Mouse (Mus musculus): Measurements from ENCODE around the gene Csnk1e. TPM values are rescaled to one million over a fixed set of nuclear protein-coding genes. Genes with fewer than 3 reads are reported as not detected.

Csnk1e gene
- total RNA-seq, 2 experiments from 2014 or later, result 69.2 to 80.6 TPM

GRCm38 (mm10) chr15:79400134-79400974 lies 55.0 kb downstream of the Csnk1e start:
- peak in 1 of 2 experiments; percentile 21 for DNase-seq (ENCODE audit: low spot score in 2 of 2)

- DNase-seq (ENCODE audit: low spot score in 2 of 2), result peak in 1 of 2 experiments; percentile 15
Measured at GRCm38 (mm10) chr15:79399231-79400052, 55.9 kb downstream of the Csnk1e start.

GRCm38 (mm10) chr15:79396736-79397135 lies 58.6 kb downstream of the Csnk1e start:
- peak in 1 of 2 experiments; percentile 36 for DNase-seq (ENCODE audit: low spot score in 2 of 2)

GRCm38 (mm10) chr15:79395281-79395680 lies 60.1 kb downstream of the Csnk1e start:
- no peak for DNase-seq (ENCODE audit: low spot score in 2 of 2)

- no peak for DNase-seq (ENCODE audit: low spot score in 2 of 2)
Measured at GRCm38 (mm10) chr15:79394842-79395241, 60.5 kb downstream of the Csnk1e start.

- no peak for DNase-seq (ENCODE audit: low spot score in 2 of 2)
Measured at GRCm38 (mm10) chr15:79393101-79393500, 62.3 kb downstream of the Csnk1e start.

- DNase-seq (ENCODE audit: low spot score in 2 of 2), result no peak
Measured at GRCm38 (mm10) chr15:79392527-79392926, 62.8 kb downstream of the Csnk1e start.

- DNase-seq (ENCODE audit: low spot score in 2 of 2), result peak in 1 of 2 experiments; percentile 62
Measured at GRCm38 (mm10) chr15:79391447-79392093, 63.8 kb downstream of the Csnk1e start.

- DNase-seq (ENCODE audit: low spot score in 2 of 2), result peak; percentile 52 to 55
Measured at GRCm38 (mm10) chr15:79390434-79390833, 64.9 kb downstream of the Csnk1e start.

GRCm38 (mm10) chr15:79388171-79388570 lies 67.2 kb downstream of the Csnk1e start:
- DNase-seq (ENCODE audit: low spot score in 2 of 2), result no peak

- no peak for DNase-seq (ENCODE audit: low spot score in 2 of 2)
Measured at GRCm38 (mm10) chr15:79387611-79388010, 67.8 kb downstream of the Csnk1e start.

GRCm38 (mm10) chr15:79387081-79387480 lies 68.3 kb downstream of the Csnk1e start:
- no peak for DNase-seq (ENCODE audit: low spot score in 2 of 2)

- DNase-seq (ENCODE audit: low spot score in 2 of 2), result no peak
Measured at GRCm38 (mm10) chr15:79381644-79382043, 73.7 kb downstream of the Csnk1e start.

- peak; percentile 64 to 77 for DNase-seq (ENCODE audit: low spot score in 2 of 2)
Measured at GRCm38 (mm10) chr15:79380468-79381444, 74.6 kb downstream of the Csnk1e start.

- no peak for DNase-seq (ENCODE audit: low spot score in 2 of 2)
Measured at GRCm38 (mm10) chr15:79379658-79380057, 75.7 kb downstream of the Csnk1e start.

- DNase-seq (ENCODE audit: low spot score in 2 of 2), result no peak
Measured at GRCm38 (mm10) chr15:79378608-79379007, 76.8 kb downstream of the Csnk1e start.

GRCm38 (mm10) chr15:79377681-79378080 lies 77.7 kb downstream of the Csnk1e start:
- peak in 1 of 2 experiments; percentile 54 for DNase-seq (ENCODE audit: low spot score in 2 of 2)

GRCm38 (mm10) chr15:79374760-79375159 lies 80.6 kb downstream of the Csnk1e start:
- no peak for DNase-seq (ENCODE audit: low spot score in 2 of 2)

- no peak for DNase-seq (ENCODE audit: low spot score in 2 of 2)
Measured at GRCm38 (mm10) chr15:79370281-79370843, 85.0 kb downstream of the Csnk1e start.

All from adrenal gland, adult 18-20 months (tissue).